Comparison of ENCODE assay signal across 21 mouse cellular contexts in genomic region chrX:48467355-48467946, GRCm38 (mm10). TPM values are rescaled to one million over a fixed set of nuclear protein-coding genes. Genes with fewer than 3 reads are reported as not detected.
A peak's percentile ranks its signal among the peaks of the same experiment; 100 is the strongest.
DNase-seq lines count a peak whose midpoint lies in the region; ATAC-seq and TF ChIP-seq lines count a peak whose summit lies in the region.
"Had no signal": no experiment of that assay in that cellular context is flagged by ENCODE, and none has a peak within 500 bp of the region (broad histone marks: within the 10 kb centered on the region; RNA-seq: fewer than 3 reads in every experiment).

No protein-coding gene starts in this region.

- H3K4me1 ChIP-seq in heart, embryonic 16.5 days (ENCODE audit: control insufficient read depth, insufficient read depth, low read length) = 0 out of 2 replicates have a peak, but pooled peaks cover 3% of the 10 kb centered on the region
- H3K4me1 ChIP-seq in lung, postnatal 0 days (ENCODE audit: insufficient read depth, low read depth, low read length) = no peaks in the 10 kb centered on the region
- H3K4me1 ChIP-seq in midbrain, embryonic 10.5 days = peaks cover under 1% of the 10 kb centered on the region; the same call in 1 of the 2 replicates
- H3K4me1 ChIP-seq: embryonic facial prominence, embryonic 12.5 days; limb, embryonic 10.5 days; stomach, embryonic 15.5 days had no signal

- H3K9ac ChIP-seq in heart, embryonic 16.5 days (ENCODE audit: low read length) = no peak overlapping the region
- no peak overlapping the region for H3K9ac ChIP-seq in lung, postnatal 0 days (replicated peaks; ENCODE audit: low read depth)
- H3K9ac ChIP-seq: embryonic facial prominence, embryonic 12.5 days; forebrain, postnatal 0 days; lung, embryonic 15.5 days; stomach, embryonic 15.5 days had no signal

- no peak overlapping the region for H3K4me2 ChIP-seq in heart, embryonic 16.5 days (ENCODE audit: low read depth, low read length)
- no peak overlapping the region for H3K4me2 ChIP-seq in lung, postnatal 0 days (replicated peaks; ENCODE audit: low read depth, low read length)
- H3K4me2 ChIP-seq: embryonic facial prominence, embryonic 12.5 days; liver, embryonic 11.5 days; lung, embryonic 15.5 days; stomach, embryonic 15.5 days had no signal

- no peak overlapping the region for H3K4me3 ChIP-seq in heart, embryonic 16.5 days (ENCODE audit: low read length)
- H3K4me3 ChIP-seq in lung, postnatal 0 days (ENCODE audit: low read depth, low read length) = no peak overlapping the region
- no peak overlapping the region for H3K4me3 ChIP-seq in midbrain, embryonic 10.5 days
- H3K4me3 ChIP-seq: embryonic facial prominence, embryonic 12.5 days; limb, embryonic 10.5 days; lung, embryonic 15.5 days; stomach, embryonic 15.5 days had no signal

- H3K36me3 ChIP-seq in heart, embryonic 16.5 days (ENCODE audit: control insufficient read depth, insufficient read depth) = no peaks in the 10 kb centered on the region
- no peaks in the 10 kb centered on the region for H3K36me3 ChIP-seq in lung, postnatal 0 days (ENCODE audit: insufficient read depth, low read length)
- H3K36me3 ChIP-seq in midbrain, embryonic 10.5 days = peaks cover 3% of the 10 kb centered on the region
- H3K36me3 ChIP-seq: embryonic facial prominence, embryonic 12.5 days; lung, embryonic 15.5 days; stomach, embryonic 15.5 days had no signal

- no peaks in the 10 kb centered on the region for H3K9me3 ChIP-seq in heart, embryonic 16.5 days (replicated peaks; ENCODE audit: control insufficient read depth, low read length)
- no peaks in the 10 kb centered on the region for H3K9me3 ChIP-seq in lung, postnatal 0 days (ENCODE audit: low read length)
- H3K9me3 ChIP-seq in midbrain, embryonic 10.5 days (replicated peaks) = peaks cover 8% of the 10 kb centered on the region; the same call in 1 of the 2 replicates
- H3K9me3 ChIP-seq: embryonic facial prominence, embryonic 12.5 days; limb, embryonic 10.5 days; lung, embryonic 15.5 days; stomach, embryonic 15.5 days had no signal

- no peak for TF ChIP-seq CTCF in lung, postnatal 0 days (IDR thresholded peaks at IDR 0.05)

- TF ChIP-seq EP300 in lung, postnatal 0 days (IDR thresholded peaks at IDR 0.05) = peak; percentile 88

- 35% methylated on average over 3 of the region's 3 CpGs for WGBS in heart, embryonic 16.5 days
- WGBS in lung, postnatal 0 days = 67% methylated on average over 3 of the region's 3 CpGs
- WGBS in midbrain, embryonic 10.5 days = 79% methylated on average over 3 of the region's 3 CpGs

- DNase-seq in lung, adult 18-20 months = peak; percentile 33 to 43
- no peak for DNase-seq in lung, postnatal 14 days
- DNase-seq in lung, postnatal 0 days (ENCODE audit: low spot score) = peak; percentile 45
- DNase-seq in yolk sac, embryonic 10.5 days (ENCODE audit: low spot score) = peak; percentile 18
- no peak for DNase-seq in left cerebral cortex, adult 8-10 months (ENCODE audit: low spot score in 2 of 2)
- DNase-seq in kidney, adult 11 months = no peak
- no peak for DNase-seq in midbrain, embryonic 10.5 days (ENCODE audit: low spot score)
- DNase-seq: adrenal gland, postnatal 10 days; cerebellum, adult 2 months; forebrain, postnatal 0 days; gastrocnemius, postnatal 10 days; thymus, postnatal 4 days had no signal

- ATAC-seq in heart, embryonic 16.5 days (replicated peaks; ENCODE audit: extremely low read depth, insufficient read depth, low FRiP score) = no peak; the same call in 1 of the 2 replicates
- ATAC-seq in lung, postnatal 0 days = peak; percentile 89
- ATAC-seq: forebrain, postnatal 0 days; hindbrain, postnatal 0 days had no signal

- H3K27ac ChIP-seq in heart, embryonic 16.5 days (ENCODE audit: low read length) = peak overlapping the region; percentile 31
- no peak overlapping the region for H3K27ac ChIP-seq in lung, postnatal 0 days (ENCODE audit: low read length)
- no peak overlapping the region for H3K27ac ChIP-seq in midbrain, embryonic 10.5 days (replicated peaks)
- H3K27ac ChIP-seq: embryonic facial prominence, embryonic 12.5 days; hindbrain, postnatal 0 days; limb, embryonic 10.5 days; lung, embryonic 15.5 days; stomach, embryonic 15.5 days had no signal

- H3K27me3 ChIP-seq in heart, embryonic 16.5 days (ENCODE audit: control insufficient read depth, insufficient read depth, low read length) = no peaks in the 10 kb centered on the region
- H3K27me3 ChIP-seq in lung, postnatal 0 days (replicated peaks; ENCODE audit: insufficient read depth, low read length) = no peaks in the 10 kb centered on the region
- H3K27me3 ChIP-seq in midbrain, embryonic 10.5 days (ENCODE audit: low read depth, poor library complexity, severe bottlenecking) = peaks cover 6% of the 10 kb centered on the region; the same call in 1 of the 2 replicates
- H3K27me3 ChIP-seq: embryonic facial prominence, embryonic 12.5 days; lung, embryonic 15.5 days; stomach, embryonic 15.5 days had no signal

RNA-seq across cellular contexts. Expression of gene Elf4, which starts 4.5 kb away (rescaled TPM):
- polyA plus RNA-seq in heart, embryonic 16.5 days (2015; fragmentation: Nextera tagmentation; extraction: Ambion mirVana) = 10.0 and 10.1 TPM in 2 replicates
- 3.5 and 3.8 TPM in 2 replicates for polyA plus RNA-seq in lung, postnatal 0 days (2015; fragmentation: Nextera tagmentation; extraction: Ambion mirVana)
- total RNA-seq in left cerebral cortex, adult 8-10 months (2022) = 1 to 10 TPM; 1.0 to 2.8 (median 1.7) TPM
- 1.8 and 2.0 TPM in 2 replicates for polyA plus RNA-seq in midbrain, embryonic 10.5 days (2016; fragmentation: Nextera tagmentation; extraction: Ambion mirVana)

RNA-seq across cellular contexts. Expression of gene Aifm1, which starts 45.9 kb away (rescaled TPM):
- 123 and 139 TPM in 2 replicates for polyA plus RNA-seq in heart, embryonic 16.5 days (2015; fragmentation: Nextera tagmentation; extraction: Ambion mirVana)
- polyA plus RNA-seq in lung, postnatal 0 days (2015; fragmentation: Nextera tagmentation; extraction: Ambion mirVana) = 30.4 and 33.5 TPM in 2 replicates
- 10 to 100 TPM; 23.6 to 26.2 (median 24.7) TPM for total RNA-seq in left cerebral cortex, adult 8-10 months (2022)
- 72.0 and 73.1 TPM in 2 replicates for polyA plus RNA-seq in midbrain, embryonic 10.5 days (2016; fragmentation: Nextera tagmentation; extraction: Ambion mirVana)

RNA-seq across cellular contexts. Expression of gene Rab33a, which starts 51.6 kb away (rescaled TPM):
- 3.8 and 5.6 TPM in 2 replicates for polyA plus RNA-seq in heart, embryonic 16.5 days (2015; fragmentation: Nextera tagmentation; extraction: Ambion mirVana)
- 1.2 and 1.3 TPM in 2 replicates for polyA plus RNA-seq in lung, postnatal 0 days (2015; fragmentation: Nextera tagmentation; extraction: Ambion mirVana)
- 10 to 100 TPM; 30.2 to 39.6 (median 33.8) TPM for total RNA-seq in left cerebral cortex, adult 8-10 months (2022)
- polyA plus RNA-seq in midbrain, embryonic 10.5 days (2016; fragmentation: Nextera tagmentation; extraction: Ambion mirVana) = 11.1 and 19.1 TPM in 2 replicates
- total RNA-seq: hematopoietic stem cell, adult 5-6 weeks; MEL had no signal

Comparison
In these comparisons a context has a peak if more than half of its experiments do, and no peak if none do; other contexts are left out.
1. DNase-seq: peak in lung, adult 18-20 months (2 of 2), lung, postnatal 0 days (single experiment) and yolk sac, embryonic 10.5 days (single experiment); none in lung, postnatal 14 days (single experiment), left cerebral cortex, adult 8-10 months (0 of 2), kidney, adult 11 months (single experiment) and midbrain, embryonic 10.5 days (single experiment).